Mouse (Mus musculus) forebrain, embryonic 14.5 days (tissue): ENCODE data around the gene Smco4. TPM values are rescaled to one million over a fixed set of nuclear protein-coding genes. Genes with fewer than 3 reads are reported as not detected.
A peak's percentile ranks its signal among the peaks of the same experiment; 100 is the strongest.

Source experiments
- ATAC-seq: fragments of 200-750 bp; cut with Nextera tagmentation; 2 replicates; pipeline ENCODE4 v1.8.0; 2017; ENCODE audit warnings: mild to moderate bottlenecking, moderate library complexity
- DNase-seq: peaks from one replicate; pipeline ENCODE4 v3.0.0-alpha.2; 2015; ENCODE audit warnings: low spot score
- H3K27ac ChIP-seq: fragments of 300-500 bp; sonication (generic); 2 replicates; pipeline ENCODE4 v1.5.1; 2014; ENCODE audit warnings: low read depth, mild to moderate bottlenecking, control low read depth, low read length, moderate library complexity
- H3K27me3 ChIP-seq: fragments of 300-500 bp; sonication (generic); replicated peaks from 2 replicates; pipeline ENCODE4 v1.6.1; 2014; ENCODE audit warnings: low read length, control low read depth, mixed read lengths; ENCODE audit not compliant: control insufficient read depth, insufficient read depth
- H3K36me3 ChIP-seq: fragments of 300-500 bp; sonication (generic); 2 replicates; pipeline ENCODE4 v1.6.1; 2014; ENCODE audit warnings: low read length, control low read depth; ENCODE audit not compliant: control insufficient read depth, insufficient read depth
- H3K4me1 ChIP-seq: fragments of 300-500 bp; sonication (generic); 2 replicates; pipeline ENCODE4 v1.6.1; 2014; ENCODE audit warnings: antibody characterized with exemption, low read length, control low read depth; ENCODE audit not compliant: control insufficient read depth, insufficient read depth
- H3K4me2 ChIP-seq: fragments of 300-500 bp; sonication (generic); 2 replicates; pipeline ENCODE4 v1.6.1; 2014; ENCODE audit warnings: mild to moderate bottlenecking, control low read depth, low read length
- H3K4me3 ChIP-seq: fragments of 300-500 bp; sonication (generic); 2 replicates; pipeline ENCODE4 v1.5.1; 2014; ENCODE audit warnings: low read depth, low read length, control low read depth
- H3K9ac ChIP-seq: fragments of 300-500 bp; sonication (generic); 2 replicates; pipeline ENCODE4 v1.6.1; 2014; ENCODE audit warnings: mild to moderate bottlenecking, low read length, control low read depth, moderate library complexity
- H3K9me3 ChIP-seq: fragments of 300-500 bp; sonication (generic); replicated peaks from 2 replicates; pipeline ENCODE4 v1.6.1; 2016; ENCODE audit warnings: low read length, control low read depth, mixed read lengths; ENCODE audit not compliant: control insufficient read depth
- WGBS: fragments of 180-500 bp; shearing (Covaris S2); extraction: QIAGEN DNeasy Blood & Tissue Kit; methylation state at CpG from one replicate; pipeline ENCODE4 v1.1.7; 2014; 5-methylcytosine and 5-hydroxymethylcytosine counted together
- polyA plus RNA-seq: library from polyadenylated mRNA; unstranded; fragments of >200 nt; fragmentation: Nextera tagmentation; extraction: Ambion mirVana; gene quantifications from 2 replicates; pipeline ENCODE4 v1.2.1, GENCODE M21; 2014

Gene Smco4
- polyA plus RNA-seq, 1 experiment from 2014 or later: 3.5 TPM

GRCm38 (mm10) chr9:15574750-15575454, 81.7 kb downstream of the Smco4 start:
- Histone ChIP-seq H3K4me2 (no peak overlapping the region), H3K4me1 (no peaks in the 10 kb centered on the region), H3K4me3 (no peak overlapping the region), H3K9ac (no peak overlapping the region), H3K9me3 (no peaks in the 10 kb centered on the region), H3K36me3 (no peaks in the 10 kb centered on the region), H3K27me3 (no peaks in the 10 kb centered on the region), H3K27ac (no peak overlapping the region)
- ATAC-seq (no peak), DNase-seq (peak; percentile 23)
- 51% methylated on average over 13 of the region's 13 CpGs for WGBS

- Histone ChIP-seq H3K4me2 (no peak overlapping the region), H3K4me1 (no peaks in the 10 kb centered on the region), H3K27me3 (no peaks in the 10 kb centered on the region), H3K9me3 (no peaks in the 10 kb centered on the region), H3K27ac (no peak overlapping the region), H3K9ac (no peak overlapping the region), H3K36me3 (no peaks in the 10 kb centered on the region), H3K4me3 (no peak overlapping the region)
- ATAC-seq: no peak
- no peak for DNase-seq
- 79% methylated on average over 1 of the region's 1 CpGs for WGBS
Measured at GRCm38 (mm10) chr9:15578427-15578826, 85.2 kb downstream of the Smco4 start.

GRCm38 (mm10) chr9:15578946-15579345, 85.7 kb downstream of the Smco4 start:
- no peaks in the 10 kb centered on the region for H3K4me1 ChIP-seq
- no peak overlapping the region for H3K4me2 ChIP-seq
- no peak overlapping the region for H3K27ac ChIP-seq
- no peaks in the 10 kb centered on the region for H3K9me3 ChIP-seq
- no peaks in the 10 kb centered on the region for H3K36me3 ChIP-seq
- DNase-seq (no peak), ATAC-seq (no peak)
- WGBS: 95% methylated on average over 9 of the region's 9 CpGs
- no peak overlapping the region for H3K4me3 ChIP-seq
- H3K27me3 ChIP-seq: no peaks in the 10 kb centered on the region
- no peak overlapping the region for H3K9ac ChIP-seq

GRCm38 (mm10) chr9:15580176-15580575, 86.9 kb downstream of the Smco4 start:
- no peak overlapping the region for H3K27ac ChIP-seq
- no peak for ATAC-seq
- no peaks in the 10 kb centered on the region for H3K4me1 ChIP-seq
- DNase-seq: no peak
- 53% methylated on average over 6 of the region's 6 CpGs for WGBS
- H3K9me3 ChIP-seq: no peaks in the 10 kb centered on the region
- no peaks in the 10 kb centered on the region for H3K27me3 ChIP-seq
- no peak overlapping the region for H3K4me2 ChIP-seq
- H3K9ac ChIP-seq: no peak overlapping the region
- H3K36me3 ChIP-seq: no peaks in the 10 kb centered on the region
- no peak overlapping the region for H3K4me3 ChIP-seq

GRCm38 (mm10) chr9:15582026-15582425, 88.8 kb downstream of the Smco4 start:
- no peak overlapping the region for H3K9ac ChIP-seq
- no peaks in the 10 kb centered on the region for H3K27me3 ChIP-seq
- DNase-seq (no peak), ATAC-seq (no peak)
- H3K4me1 ChIP-seq: no peaks in the 10 kb centered on the region
- no peak overlapping the region for H3K27ac ChIP-seq
- H3K9me3 ChIP-seq: no peaks in the 10 kb centered on the region
- H3K4me2 ChIP-seq: no peak overlapping the region
- WGBS: 91% methylated on average over 5 of the region's 5 CpGs
- H3K4me3 ChIP-seq: no peak overlapping the region
- no peaks in the 10 kb centered on the region for H3K36me3 ChIP-seq

GRCm38 (mm10) chr9:15584209-15584608, 91.0 kb downstream of the Smco4 start:
- Histone ChIP-seq H3K4me3 (no peak overlapping the region), H3K4me1 (no peaks in the 10 kb centered on the region), H3K27ac (no peak overlapping the region), H3K9ac (no peak overlapping the region), H3K4me2 (no peak overlapping the region), H3K9me3 (no peaks in the 10 kb centered on the region), H3K27me3 (no peaks in the 10 kb centered on the region), H3K36me3 (no peaks in the 10 kb centered on the region)
- WGBS: 92% methylated on average over 9 of the region's 9 CpGs
- no peak for ATAC-seq
- no peak for DNase-seq

- ATAC-seq (no peak), DNase-seq (no peak)
- Histone ChIP-seq H3K9ac (no peak overlapping the region), H3K4me3 (no peak overlapping the region), H3K27me3 (no peaks in the 10 kb centered on the region), H3K9me3 (no peaks in the 10 kb centered on the region), H3K4me1 (no peaks in the 10 kb centered on the region), H3K27ac (no peak overlapping the region), H3K4me2 (no peak overlapping the region), H3K36me3 (no peaks in the 10 kb centered on the region)
- WGBS: 93% methylated on average over 1 of the region's 1 CpGs
Measured at GRCm38 (mm10) chr9:15585956-15586355, 92.7 kb downstream of the Smco4 start.

GRCm38 (mm10) chr9:15587157-15587854, 94.1 kb downstream of the Smco4 start:
- WGBS: 74% methylated on average over 6 of the region's 6 CpGs
- Histone ChIP-seq H3K4me1 (no peaks in the 10 kb centered on the region), H3K27ac (no peak overlapping the region), H3K9me3 (no peaks in the 10 kb centered on the region), H3K36me3 (no peaks in the 10 kb centered on the region), H3K27me3 (no peaks in the 10 kb centered on the region), H3K4me3 (no peak overlapping the region), H3K4me2 (no peak overlapping the region), H3K9ac (no peak overlapping the region)
- peak; percentile 40 for DNase-seq
- ATAC-seq: peak; percentile 69; the same call in 1 of the 2 replicates

GRCm38 (mm10) chr9:15594148-15594547, 100.9 kb downstream of the Smco4 start:
- no peaks in the 10 kb centered on the region for H3K36me3 ChIP-seq
- no peak overlapping the region for H3K9ac ChIP-seq
- no peaks in the 10 kb centered on the region for H3K4me1 ChIP-seq
- no peak overlapping the region for H3K4me2 ChIP-seq
- no peaks in the 10 kb centered on the region for H3K9me3 ChIP-seq
- no peak for DNase-seq
- ATAC-seq: no peak
- no peaks in the 10 kb centered on the region for H3K27me3 ChIP-seq
- WGBS: 82% methylated on average over 4 of the region's 4 CpGs
- no peak overlapping the region for H3K4me3 ChIP-seq
- no peak overlapping the region for H3K27ac ChIP-seq
